Mouse (Mus musculus): ENCODE data around the gene Kdm2a.
"Not testable (repeated sequence)": the region's sequence is repeated elsewhere in the genome, so short reads cannot be mapped to it uniquely, and the experiment has no call there.

Kdm2a gene

DNA sequence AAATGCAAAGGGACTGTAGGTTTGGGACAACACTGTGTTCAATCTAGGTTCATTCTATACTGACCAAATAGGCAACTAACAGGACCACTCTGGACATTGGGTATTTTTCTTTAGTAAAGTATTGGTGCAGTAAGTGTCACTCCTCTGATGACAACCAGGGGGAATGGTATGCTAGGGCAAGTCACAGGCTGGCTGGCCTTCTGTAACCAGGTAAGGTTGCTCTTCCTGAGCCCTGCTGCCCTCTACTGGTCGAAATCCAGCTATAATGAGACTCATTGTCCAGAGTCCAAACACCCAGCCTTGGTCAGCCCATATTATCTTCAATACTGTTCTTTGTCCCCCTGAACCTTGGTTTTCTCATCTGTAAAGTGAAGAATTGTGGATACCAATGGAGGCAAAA, 19.1 kb upstream of the Kdm2a start:
- peak; percentile 44 for DNase-seq (ENCODE audit: low spot score)

GRCm38 (mm10) chr19:4414631-4415030, 16.5 kb upstream of the Kdm2a start:
- no peak for DNase-seq (ENCODE audit: low spot score)

DNA sequence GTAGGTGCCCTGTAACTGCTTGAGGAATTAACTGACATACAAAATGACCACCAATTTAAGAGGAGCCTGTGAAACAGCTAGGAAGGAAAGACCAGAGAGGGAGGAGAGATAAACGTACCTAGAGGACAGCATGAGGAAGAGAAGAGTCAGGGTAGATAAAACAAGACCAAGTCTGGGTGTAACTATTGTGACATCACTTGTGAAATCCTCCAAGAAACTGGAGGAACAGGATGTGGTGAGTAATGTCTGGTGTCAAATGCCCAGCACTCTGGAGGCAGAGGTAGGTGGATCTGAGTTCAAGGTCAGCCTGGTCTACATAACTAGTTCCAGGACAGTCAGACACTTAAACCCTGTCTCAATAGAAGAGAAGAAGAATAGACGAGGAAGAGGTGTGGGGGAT, 11.0 kb upstream of the Kdm2a start:
- DNase-seq (ENCODE audit: low spot score), result no peak

- no peak for DNase-seq (ENCODE audit: low spot score)
These were observed 6.8 kb upstream of the Kdm2a start for GRCm38 (mm10) chr19:4404840-4405239.

DNA sequence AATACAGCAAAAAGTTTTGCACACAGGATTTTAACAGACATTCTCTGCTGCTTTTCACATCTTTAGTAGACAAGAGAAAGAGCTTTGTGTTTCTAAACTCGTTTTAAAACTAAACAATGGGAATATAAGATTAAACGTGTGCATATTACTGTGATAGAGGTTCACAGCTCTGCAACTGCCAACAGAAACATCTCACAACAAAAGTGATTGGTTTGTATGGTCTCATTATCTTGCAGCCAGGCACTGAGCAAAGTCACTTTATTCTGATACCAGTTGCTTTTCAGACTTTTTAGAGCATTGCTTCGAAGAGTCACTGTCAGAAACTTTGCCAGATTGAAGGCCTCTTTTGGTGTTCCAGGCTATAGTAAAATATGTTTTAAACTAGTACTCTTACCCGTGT, 874 bp upstream of the Kdm2a start:
- no peak for DNase-seq (ENCODE audit: low spot score)

- no peak for DNase-seq (ENCODE audit: low spot score)
These were observed 504 bp upstream of the Kdm2a start for GRCm38 (mm10) chr19:4398630-4398948.

DNA sequence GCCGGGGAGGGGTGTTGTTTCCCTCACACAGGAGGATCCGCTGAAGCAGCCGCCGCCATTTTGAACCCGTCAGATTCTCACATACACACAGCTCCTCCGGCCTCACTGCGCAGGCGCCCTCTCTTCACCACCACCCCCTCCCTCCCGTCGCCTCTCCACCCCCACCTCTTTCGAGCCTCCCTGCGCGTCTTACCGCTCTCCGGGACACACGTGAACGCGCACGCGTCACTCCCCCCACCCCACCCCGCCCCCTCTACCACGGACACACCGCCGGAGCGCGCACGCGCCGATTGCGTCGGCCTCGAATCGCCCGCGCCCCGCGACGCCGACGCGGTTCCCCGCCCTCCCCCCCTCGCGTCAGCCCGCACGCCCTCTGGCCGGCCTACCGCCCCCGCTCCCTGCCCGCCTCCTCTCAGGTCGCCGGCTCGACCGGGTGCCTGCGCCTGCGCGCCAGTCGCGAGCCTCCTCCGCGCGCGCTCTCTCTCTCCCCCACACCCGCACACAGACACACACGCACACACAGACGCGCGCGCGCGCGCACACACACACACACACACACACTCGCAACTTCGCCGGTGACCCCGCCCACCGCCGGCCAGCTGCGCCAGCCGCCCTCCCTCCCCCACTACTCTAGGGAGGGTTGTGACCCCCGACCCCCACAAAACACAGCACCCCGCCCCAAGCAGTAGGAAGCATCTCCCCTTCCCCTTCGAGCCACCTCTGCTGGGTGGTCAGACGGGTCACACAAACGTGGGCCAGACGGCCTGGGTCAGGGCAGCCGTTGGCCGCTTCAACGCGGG, 887 bp downstream of the Kdm2a start:
- peak; percentile 95 for DNase-seq (ENCODE audit: low spot score)

GRCm38 (mm10) chr19:4396081-4396997, 1.7 kb downstream of the Kdm2a start:
- peak; percentile 15 for DNase-seq (ENCODE audit: low spot score)

DNA sequence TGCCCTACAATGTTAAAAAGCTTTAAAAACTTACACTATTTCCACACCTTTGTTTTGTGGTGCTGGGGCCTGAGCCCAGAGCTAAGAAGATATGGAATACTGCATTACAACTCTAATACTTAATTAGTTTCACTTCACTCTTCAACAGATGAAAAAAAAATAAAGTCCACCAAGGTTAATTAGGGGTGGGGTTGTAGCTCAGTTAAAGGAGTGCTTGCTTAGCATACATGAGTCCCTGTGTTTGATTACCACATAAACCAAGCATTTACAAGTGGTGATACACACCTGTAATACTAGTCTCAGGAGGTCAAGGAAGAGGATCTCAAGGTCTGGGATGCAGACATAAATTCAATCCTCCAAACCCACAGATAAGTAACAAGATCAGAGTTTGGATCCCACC, 10.8 kb downstream of the Kdm2a start:
- DNase-seq (ENCODE audit: low spot score), result no peak

DNA sequence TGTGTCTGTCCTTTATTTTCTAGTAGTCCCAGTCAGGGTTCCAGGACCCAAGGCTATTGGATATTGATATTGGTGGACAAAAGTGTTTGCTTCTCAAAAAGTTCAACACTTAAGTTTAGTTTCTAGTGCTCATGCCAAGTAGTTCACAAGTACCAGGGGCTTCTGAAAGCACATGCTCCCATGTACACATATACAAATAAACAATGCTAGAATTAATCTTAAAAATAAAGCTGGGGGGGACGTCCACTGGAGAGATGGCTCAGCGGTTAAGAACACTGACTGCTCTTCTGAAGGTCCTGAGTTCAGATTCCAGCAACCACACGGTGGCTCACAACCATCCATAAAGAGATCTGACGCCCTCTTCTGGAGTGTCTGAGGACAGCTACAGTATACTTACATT, 13.1 kb downstream of the Kdm2a start:
- DNase-seq (ENCODE audit: low spot score), result no peak

- no peak for DNase-seq (ENCODE audit: low spot score)
These were observed 13.8 kb downstream of the Kdm2a start for GRCm38 (mm10) chr19:4384322-4384721.

DNA sequence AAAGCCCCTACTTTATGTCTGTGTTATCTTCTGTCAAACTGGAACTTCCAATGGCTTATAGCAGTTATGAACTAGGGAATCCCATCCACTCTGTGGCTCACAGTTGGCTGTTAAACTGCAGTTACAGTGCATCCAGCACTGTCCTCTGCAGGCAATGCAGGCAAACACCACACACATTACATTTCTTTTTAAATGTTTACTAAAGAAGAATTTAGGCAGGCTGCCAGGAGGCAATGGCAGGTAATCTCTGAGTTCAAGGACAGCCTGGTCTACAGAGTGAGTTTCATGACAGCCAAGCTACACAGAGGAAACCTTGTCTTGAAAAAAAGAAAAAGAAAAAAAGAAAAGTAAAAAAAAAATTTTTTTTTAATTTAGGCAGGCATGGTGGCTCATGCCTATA, 14.8 kb downstream of the Kdm2a start:
- no peak for DNase-seq (ENCODE audit: low spot score)

GRCm38 (mm10) chr19:4382303-4382702, 15.8 kb downstream of the Kdm2a start:
- not testable (repeated sequence) for DNase-seq (ENCODE audit: low spot score)

DNA sequence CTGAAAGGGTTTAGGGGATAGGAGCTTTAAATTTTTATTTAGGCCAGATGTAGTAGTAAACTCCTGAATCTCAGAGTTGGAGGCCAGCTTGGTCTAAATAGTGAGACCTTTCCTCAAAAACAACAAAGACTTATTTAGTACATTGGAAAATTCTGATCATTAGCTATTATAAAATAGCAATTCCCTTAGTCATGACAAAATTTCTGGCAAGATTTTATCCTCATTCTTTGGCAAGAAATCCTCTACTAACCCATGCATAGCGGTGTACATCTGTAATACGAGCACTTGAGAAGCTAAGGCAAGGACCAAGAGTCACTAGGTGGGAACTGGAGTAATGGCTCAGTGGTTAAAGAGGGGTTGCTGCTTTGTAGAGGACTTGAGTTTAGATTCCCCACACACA, 27.4 kb downstream of the Kdm2a start:
- no peak for DNase-seq (ENCODE audit: low spot score)

DNA sequence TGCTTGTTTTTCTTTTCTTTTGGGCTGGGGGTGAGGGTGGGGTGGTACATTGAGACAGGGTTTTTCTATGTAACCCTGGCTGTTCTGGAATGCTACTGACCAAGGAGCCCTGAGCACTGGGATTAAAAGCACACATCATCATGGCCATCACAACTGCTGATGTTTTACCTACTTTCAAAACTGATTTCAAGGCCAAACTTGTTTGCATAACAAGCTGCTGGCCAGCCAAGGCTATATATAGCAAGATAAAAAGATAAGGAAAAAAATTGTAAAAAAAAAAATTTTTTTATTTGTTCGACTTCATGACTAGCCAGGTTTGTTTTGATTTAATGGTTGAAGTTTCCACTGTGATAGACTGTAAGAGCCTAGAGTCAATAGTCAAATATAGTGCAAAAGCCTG, 27.8 kb downstream of the Kdm2a start:
- DNase-seq (ENCODE audit: low spot score), result no peak

GRCm38 (mm10) chr19:4349455-4349854, 48.6 kb downstream of the Kdm2a start:
- DNase-seq (ENCODE audit: low spot score), result no peak

GRCm38 (mm10) chr19:4346479-4346878, 51.6 kb downstream of the Kdm2a start:
- no peak for DNase-seq (ENCODE audit: low spot score)

DNA sequence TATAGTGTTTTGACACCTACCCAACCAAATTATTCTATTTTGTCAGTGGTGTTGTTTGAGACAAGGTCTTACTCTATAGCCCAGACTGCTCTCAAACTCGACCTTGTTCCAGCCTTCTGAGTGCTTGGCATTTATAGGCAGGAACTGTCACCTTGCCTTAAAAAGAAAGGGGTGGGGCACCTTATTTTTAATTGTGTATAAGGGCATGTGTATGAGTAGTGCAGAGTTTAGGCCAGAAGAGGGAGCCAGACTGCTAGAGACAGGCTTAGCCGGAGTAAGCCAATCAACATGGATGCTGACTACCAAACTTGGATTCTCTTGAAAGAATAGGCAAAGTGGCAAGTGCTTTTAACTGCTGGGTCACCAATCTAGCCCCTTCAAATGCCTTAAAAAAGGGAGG, 59.9 kb downstream of the Kdm2a start:
- peak; percentile 32 for DNase-seq (ENCODE audit: low spot score)

- DNase-seq (ENCODE audit: low spot score), result peak; percentile 90
These were observed 64.3 kb downstream of the Kdm2a start for GRCm38 (mm10) chr19:4333791-4334190.

DNA sequence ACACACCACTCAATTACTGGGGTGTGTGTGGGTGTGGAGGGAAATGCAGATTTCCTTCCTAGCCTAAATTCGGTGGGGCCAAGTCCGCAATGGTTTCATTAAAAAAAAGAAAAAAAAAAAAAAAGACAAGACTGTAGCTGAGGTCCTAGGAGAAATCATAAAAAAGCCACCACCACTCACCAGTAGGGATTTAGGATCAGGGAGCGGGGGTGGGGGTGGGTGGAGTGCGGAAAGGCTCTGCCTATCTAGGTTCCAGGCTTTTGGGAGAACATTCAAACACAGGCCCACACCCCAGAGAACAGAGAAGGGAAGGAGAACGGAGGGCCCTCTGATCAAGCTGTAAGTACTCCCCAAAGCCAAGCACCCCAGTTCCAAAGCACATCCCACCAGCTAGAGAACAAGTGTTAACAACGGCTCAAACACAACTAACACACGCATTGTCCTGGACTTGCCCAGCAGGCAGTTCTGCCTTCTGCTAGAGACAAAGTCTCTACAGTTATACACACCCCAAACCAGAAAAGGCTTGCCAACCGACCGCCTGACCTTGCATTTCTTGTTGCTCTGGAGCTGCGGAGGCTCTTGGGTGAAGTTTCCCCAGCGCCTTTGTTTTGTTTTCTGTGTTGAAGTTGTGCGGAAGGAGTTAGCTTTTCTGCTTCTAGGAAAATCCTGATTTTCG, 64.8 kb downstream of the Kdm2a start:
- no peak for DNase-seq (ENCODE audit: low spot score)

- DNase-seq (ENCODE audit: low spot score), result no peak
These were observed 65.4 kb downstream of the Kdm2a start for GRCm38 (mm10) chr19:4332653-4333052.

GRCm38 (mm10) chr19:4331273-4331672, 66.8 kb downstream of the Kdm2a start:
- DNase-seq (ENCODE audit: low spot score), result no peak

- DNase-seq (ENCODE audit: low spot score), result no peak
These were observed 67.5 kb downstream of the Kdm2a start for GRCm38 (mm10) chr19:4330603-4331002.
